Mouse (Mus musculus) heart, postnatal 36 days (tissue): ENCODE data around the gene Fes. TPM values are rescaled to one million over a fixed set of nuclear protein-coding genes. Genes with fewer than 3 reads are reported as not detected.

Experiments
- DNase-seq, 2 experiments: peaks; one replicate each; pipeline ENCODE4 v3.0.0; 2021 to 2022
- intact Hi-C: fragments of 180-260 bp; cut with DNase I; formaldehyde crosslinking; loops from one replicate; pipeline ENCODE4 v1.15.1; 2025
- total RNA-seq, 2 experiments: library from RNA; stranded (reverse); gene quantifications; 2 replicates each; pipeline ENCODE4 v1.2.3; 2021

Fes gene
- total RNA-seq, 2 experiments from 2014 or later = 6.9 to 16.0 TPM

DNA sequence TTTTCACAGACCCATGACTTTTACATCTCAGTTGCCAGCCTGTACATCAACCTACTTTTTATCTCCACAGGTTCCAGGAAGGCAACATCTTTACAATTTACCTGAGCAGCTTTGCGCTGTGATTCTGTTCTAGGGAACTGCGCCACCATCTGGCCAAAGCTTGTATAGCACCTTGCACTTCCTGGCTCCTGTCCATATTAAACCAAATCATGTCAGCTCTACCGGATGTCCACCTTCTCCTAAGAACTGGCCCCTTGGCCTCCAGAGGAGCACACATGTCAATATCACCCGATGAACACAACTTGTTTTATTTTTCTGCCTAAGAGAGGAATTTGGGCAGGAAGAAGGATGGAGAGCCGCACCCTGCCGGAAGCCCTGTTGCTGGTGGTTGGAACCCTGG lies 10.3 kb downstream of the Fes start:
- peak; percentile 73 to 84 for DNase-seq
- intact Hi-C loops = loop anchor here (2.0 to 5.0 kb wide), 2 partner anchors 35 to 235 kb away; partner anchors contain the start of gene Hddc3

- intact Hi-C loops = loop anchor here (2.0 to 5.0 kb wide), 2 partner anchors 33 to 234 kb away; partner anchors contain the start of gene Hddc3
- DNase-seq = no peak
Observed at GRCm38 (mm10) chr7:80376192-80376591, 11.6 kb downstream of the Fes start.

DNA sequence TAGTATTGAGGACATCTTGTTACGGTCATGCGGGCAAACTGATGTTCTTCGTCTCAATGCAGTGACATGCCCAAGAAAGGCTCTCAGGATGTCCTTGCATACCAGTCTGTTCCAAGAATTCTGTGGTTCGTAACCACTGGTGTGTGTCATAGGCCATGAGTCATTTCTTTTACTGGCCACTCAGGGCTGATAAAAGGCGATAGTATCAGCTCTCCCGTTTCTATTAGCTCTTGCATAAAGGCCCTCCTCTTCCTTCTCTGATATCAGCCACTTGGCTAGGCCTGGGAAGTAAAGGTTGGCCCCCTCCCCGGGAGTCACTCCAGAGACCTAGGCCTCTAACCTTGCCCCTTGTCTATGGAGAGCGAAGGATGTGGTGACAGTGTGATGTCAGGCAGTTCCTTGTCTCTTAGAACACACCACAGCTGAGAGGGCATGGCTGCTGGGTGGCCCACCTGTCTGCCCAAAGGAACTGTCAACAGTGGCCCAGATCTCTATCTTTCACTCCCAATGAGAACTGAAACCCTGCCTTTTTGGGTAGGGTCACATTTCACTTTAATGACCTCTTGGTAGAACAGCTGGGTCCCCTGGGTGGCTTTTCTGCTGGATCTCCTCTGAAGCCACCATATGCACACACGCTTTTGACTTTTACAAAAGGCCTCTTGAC lies 12.2 kb downstream of the Fes start:
- no peak for DNase-seq
- intact Hi-C loops = loop anchor here (2.0 to 5.0 kb wide), 2 partner anchors 33 to 233 kb away; partner anchors contain the start of gene Hddc3

GRCm38 (mm10) chr7:80374733-80375132 lies 13.0 kb downstream of the Fes start:
- DNase-seq = no peak
- intact Hi-C loops = loop anchor here (5.0 kb wide), 1 partner anchor 232 kb away; no protein-coding TSS in a partner anchor

GRCm38 (mm10) chr7:80374280-80374679 lies 13.5 kb downstream of the Fes start:
- intact Hi-C loops = no loop called here

GRCm38 (mm10) chr7:80373850-80374249 lies 13.9 kb downstream of the Fes start:
- intact Hi-C loops = no loop called here
- no peak for DNase-seq

More at GRCm38 (mm10) chr7:80374280-80374679, 13.5 kb downstream of the Fes start:
- no peak for DNase-seq

DNA sequence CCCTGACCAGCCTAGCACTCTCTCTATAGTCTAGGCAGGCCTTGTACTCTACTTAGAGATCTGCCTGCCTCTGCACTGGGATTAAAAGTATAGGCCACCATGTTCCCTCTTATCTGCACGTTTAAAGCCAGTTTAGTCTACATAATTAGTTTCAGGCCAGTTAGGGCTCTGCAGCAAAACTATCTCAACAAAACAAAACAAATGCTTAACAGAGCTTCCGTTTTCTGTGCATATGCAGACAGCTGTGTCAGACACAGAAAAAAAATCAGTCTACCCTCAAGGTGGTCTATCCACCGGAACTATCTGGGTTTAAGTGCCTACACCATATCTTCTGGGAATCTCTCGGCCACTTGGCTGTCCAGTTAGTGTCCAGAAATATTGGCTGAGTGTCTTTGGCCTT lies 14.4 kb downstream of the Fes start:
- intact Hi-C loops = no loop called here
- no peak for DNase-seq

DNA sequence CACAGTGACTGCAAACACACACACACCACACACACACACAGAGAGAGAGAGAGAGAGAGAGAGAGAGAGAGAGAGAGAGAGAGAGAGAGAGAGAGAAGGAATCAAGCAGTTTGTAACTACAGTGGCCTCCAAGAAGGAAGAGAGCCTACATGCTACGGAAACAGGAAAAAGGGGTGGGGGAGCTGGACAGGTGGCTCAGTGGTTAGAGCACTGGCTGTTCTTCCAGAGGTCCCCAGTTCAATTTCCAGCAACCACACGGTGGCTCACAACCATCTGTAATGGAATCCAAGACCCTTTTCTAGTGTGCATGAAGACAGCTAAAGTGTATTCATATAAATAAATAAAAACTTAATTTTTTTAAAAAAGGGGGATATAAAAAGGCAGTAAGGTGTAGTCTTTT lies 15.1 kb downstream of the Fes start:
- intact Hi-C loops = no loop called here
- no peak for DNase-seq

DNA sequence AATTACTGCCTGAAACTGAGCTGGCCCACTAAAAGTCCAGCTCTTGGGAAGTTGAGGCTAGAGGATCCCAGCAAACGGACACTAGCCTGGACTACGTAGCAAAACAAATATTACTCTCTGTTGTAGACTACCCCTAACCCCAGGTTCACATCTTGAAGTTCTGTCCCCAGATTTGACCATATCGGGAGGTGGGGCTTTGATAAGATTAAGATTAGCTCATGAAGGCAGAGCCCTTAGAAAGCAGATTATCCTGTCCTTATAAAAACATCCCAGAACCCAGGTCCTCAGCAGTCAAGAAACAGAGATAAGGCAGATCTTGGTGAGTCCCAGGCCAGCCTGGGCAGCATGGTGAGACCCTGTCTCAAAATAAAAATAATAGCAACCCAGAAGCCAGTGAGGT lies 15.6 kb downstream of the Fes start:
- no peak for DNase-seq
- intact Hi-C loops = no loop called here

DNA sequence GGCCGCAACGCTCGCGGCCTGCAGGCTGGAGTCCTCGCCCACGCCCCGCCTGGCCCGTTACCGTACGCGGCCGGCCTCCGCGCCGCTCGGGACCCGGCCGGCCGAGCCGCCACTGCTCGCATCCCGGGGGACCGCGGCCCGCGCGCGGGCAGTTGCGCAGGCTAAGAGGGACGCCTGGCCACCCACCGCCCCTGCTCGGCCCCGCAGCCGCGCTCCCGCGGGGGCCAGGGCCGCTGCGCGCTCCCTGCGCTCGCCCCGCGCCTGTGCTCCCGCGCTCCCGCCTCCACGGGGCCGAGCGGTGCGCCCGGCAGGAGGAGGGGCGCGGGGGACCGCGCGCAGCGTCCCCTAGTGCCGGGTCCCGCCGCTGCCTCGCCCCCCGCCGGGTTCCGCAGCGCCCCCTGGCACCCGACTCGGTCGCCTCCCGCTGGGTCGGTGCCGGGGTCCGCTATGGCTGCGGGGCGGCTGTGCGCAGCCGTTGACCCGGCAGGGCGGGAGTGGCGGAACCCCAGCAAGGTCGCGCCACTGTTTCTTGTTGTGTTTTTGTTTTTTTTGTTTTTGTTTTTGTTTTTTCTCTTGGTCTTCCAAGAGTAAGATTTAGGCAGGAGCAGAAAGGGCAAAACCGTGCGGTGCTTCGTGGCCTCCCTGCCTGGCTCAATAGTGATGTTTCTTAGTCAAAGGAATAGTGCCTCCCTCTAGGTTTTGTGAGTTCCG lies 16.6 kb downstream of the Fes start, which contains the start of gene Man2a2:
Gene Man2a2, minus strand, starts transcription at position 335 of the 711 bp plus-strand sequence.
- intact Hi-C loops = no loop called here
- peak; percentile 86 to 87 for DNase-seq

GRCm38 (mm10) chr7:80370649-80371040 lies 17.1 kb downstream of the Fes start:
- intact Hi-C loops = loop anchor here (1.0 kb wide), 1 partner anchor 29 kb away; the partner anchor contains the start of gene Unc45a
- DNase-seq = peak; percentile 81 to 85

GRCm38 (mm10) chr7:80369967-80370431 lies 17.7 kb downstream of the Fes start:
- no peak for DNase-seq
- intact Hi-C loops = loop anchor here (1.0 kb wide), 1 partner anchor 29 kb away; the partner anchor contains the start of gene Unc45a

GRCm38 (mm10) chr7:80369461-80369860 lies 18.3 kb downstream of the Fes start:
- intact Hi-C loops = no loop called here
- no peak for DNase-seq

DNA sequence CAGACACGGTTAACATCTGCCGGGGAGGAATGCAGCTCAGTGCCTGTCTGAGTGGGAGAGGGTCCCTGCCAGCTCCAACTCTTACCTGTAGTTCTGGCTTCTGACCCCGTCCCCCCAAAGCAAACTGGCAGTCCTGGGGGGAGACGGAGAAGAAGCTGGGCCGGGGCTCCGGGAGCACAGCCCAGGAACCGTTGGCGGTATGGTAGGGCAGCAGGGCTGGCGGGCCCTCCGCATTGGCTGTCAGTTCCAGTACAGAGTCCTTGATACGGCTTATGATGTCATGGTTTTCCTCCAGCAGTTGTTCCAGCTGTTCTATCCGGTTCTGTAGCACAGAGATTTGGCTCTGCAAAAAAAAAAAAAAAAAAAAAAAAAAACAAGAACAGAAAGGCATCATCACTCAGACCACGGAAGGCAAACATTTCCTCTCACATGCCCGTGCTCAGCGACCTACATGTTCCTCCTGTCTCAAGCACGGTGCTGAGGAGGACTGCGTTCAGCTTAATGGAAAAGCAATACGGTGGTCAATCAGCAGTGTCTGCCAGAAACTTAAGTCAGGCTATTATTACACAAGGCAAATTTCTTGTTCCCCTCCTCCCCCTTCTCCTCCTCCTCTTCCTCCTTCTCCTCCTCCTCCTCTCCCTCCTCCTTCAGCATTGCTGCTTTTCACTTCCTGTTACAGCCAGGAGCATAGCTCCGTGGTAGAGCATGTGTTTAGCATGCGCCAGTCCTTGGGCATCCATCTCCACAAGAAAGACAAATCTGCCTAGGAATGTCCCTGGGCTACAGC lies 18.9 kb downstream of the Fes start:
- no peak for DNase-seq
- intact Hi-C loops = no loop called here

GRCm38 (mm10) chr7:80368009-80368408 lies 19.7 kb downstream of the Fes start:
- DNase-seq = no peak

DNA sequence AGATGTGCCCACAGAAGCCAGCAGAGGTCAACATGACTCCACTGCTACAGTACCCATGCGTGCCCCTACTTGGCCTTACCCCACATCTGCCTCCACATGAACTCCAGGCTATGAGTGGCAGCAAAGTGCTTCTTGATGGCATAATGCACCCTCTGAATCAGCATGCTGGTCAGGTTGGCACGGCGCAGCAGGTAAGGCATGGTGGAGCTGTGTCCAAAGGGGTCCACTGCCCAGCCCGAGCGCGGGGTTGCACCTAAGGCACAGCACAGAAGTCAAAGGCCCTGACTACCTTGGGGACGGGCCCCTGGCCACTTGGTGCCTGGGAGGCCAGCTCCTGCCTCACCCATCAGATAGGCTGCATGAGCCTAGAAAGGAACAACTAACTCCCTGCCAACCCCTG lies 20.5 kb downstream of the Fes start:
- no peak for DNase-seq
- intact Hi-C loops = no loop called here

More at GRCm38 (mm10) chr7:80368009-80368408, 19.7 kb downstream of the Fes start:
- intact Hi-C loops = no loop called here

DNA sequence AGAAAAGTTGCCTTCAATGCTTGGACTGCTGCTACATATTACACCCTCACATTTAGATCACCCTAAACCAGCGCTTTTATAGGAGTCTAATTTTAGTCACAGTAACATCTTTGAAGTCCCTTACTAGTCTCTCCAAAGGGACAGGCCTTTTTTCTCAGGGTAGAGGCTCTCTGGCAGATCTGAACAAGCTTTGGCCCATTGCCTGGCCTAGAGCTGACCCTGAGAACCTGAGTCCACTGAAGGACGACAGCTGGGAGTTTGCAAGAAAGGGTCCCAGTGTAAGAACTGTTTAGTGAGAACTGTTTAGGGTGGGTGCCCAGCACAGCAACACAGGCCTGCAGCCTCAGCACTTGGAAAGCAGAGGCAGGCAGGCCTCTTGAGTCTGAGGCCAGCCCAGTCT lies 22.0 kb downstream of the Fes start:
- no peak for DNase-seq
- intact Hi-C loops = no loop called here

- intact Hi-C loops = no loop called here
- no peak for DNase-seq
Observed at GRCm38 (mm10) chr7:80360435-80360834, 27.3 kb downstream of the Fes start.

DNA sequence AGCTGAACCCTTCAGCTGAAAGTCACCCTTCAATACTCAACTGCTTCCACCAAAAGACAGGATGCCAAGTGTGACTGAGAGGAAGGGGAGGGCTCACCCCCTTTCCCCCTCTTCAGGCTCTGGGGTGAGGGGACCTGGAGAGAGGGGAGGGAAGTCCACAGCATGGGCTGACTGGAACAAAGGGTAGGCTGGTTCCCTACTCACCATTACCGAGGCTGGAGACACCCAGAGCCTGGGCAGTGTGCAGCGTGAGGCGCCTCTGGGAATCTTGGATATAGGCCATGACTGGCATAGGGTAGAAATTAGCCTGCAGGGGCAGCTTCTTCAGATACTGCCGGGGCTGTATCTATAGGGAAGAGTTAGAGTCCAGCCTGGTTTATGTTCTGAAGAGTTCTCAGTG lies 29.7 kb downstream of the Fes start:
- intact Hi-C loops = no loop called here
- no peak for DNase-seq

DNA sequence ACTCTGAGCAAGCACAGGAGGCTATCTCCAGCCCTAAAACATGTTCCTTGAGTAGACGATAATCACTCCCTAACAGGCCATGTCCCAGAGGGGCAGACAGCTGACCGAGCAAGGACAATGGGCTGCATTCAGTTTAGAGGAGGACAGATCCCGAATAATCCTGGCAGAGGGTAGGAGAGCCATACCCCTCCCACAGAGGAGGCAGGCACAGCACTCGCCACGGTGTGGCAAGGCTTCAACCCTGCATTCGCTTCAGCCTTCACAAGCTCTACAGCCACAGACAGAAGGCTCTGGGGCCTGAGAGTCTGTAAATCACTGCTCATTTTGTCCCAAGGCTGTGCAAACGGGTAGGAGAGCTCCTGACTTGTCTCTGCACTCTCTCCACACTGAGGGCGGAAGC lies 30.6 kb downstream of the Fes start:
- intact Hi-C loops = no loop called here
- DNase-seq = no peak

DNA sequence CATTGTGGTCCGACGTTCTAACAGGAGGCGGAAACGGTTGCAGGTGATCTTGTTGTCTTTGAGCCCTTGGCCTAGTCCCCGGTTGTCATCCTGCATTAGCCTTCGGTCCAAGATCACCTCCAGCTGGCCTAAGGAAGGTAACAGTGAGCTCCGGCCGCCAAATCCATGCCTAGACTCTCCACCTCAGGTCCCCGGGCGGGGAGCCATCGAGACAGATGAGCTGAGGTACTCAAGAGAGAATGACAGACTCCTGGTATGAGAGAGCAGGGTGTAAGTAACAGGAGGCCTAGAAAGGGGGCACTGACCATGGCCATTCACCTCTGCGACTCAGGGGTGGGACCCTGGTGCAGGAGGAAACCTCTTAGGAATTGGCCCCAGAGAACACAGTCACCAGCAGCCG lies 31.4 kb downstream of the Fes start:
- DNase-seq = no peak
- intact Hi-C loops = no loop called here
